Mouse (Mus musculus) embryonic facial prominence, embryonic 11.5 days (tissue): ENCODE measurements around the gene Gm42906. TPM values are rescaled to one million over a fixed set of nuclear protein-coding genes. Genes with fewer than 3 reads are reported as not detected.

Experiments used
- ATAC-seq: fragments of 200-750 bp; cut with Nextera tagmentation; replicated peaks from 2 replicates; pipeline ENCODE4 v1.8.0; 2017; ENCODE audit warnings: low read depth; ENCODE audit not compliant: insufficient number of reproducible peaks, low FRiP score, low TSS enrichment
- DNase-seq: peaks from one replicate; pipeline ENCODE4 v3.0.0-alpha.2; 2015; ENCODE audit warnings: low spot score
- H3K27ac ChIP-seq: fragments of 300-500 bp; sonication (generic); replicated peaks from 2 replicates; pipeline ENCODE4 v1.5.1; 2014; ENCODE audit warnings: mild to moderate bottlenecking, low read depth, low read length, control low read depth
- H3K27me3 ChIP-seq: fragments of 300-500 bp; sonication (generic); 2 replicates; pipeline ENCODE4 v1.6.1; 2014; ENCODE audit warnings: mild to moderate bottlenecking, low read length, moderate library complexity, mixed read lengths; ENCODE audit not compliant: control insufficient read depth, insufficient read depth
- H3K36me3 ChIP-seq: fragments of 300-500 bp; sonication (generic); replicated peaks from 2 replicates; pipeline ENCODE4 v1.6.1; 2014; ENCODE audit warnings: low read depth, mild to moderate bottlenecking, low read length, moderate library complexity, mixed read lengths; ENCODE audit not compliant: control insufficient read depth, insufficient read depth
- H3K4me1 ChIP-seq: fragments of 300-500 bp; sonication (generic); 2 replicates; pipeline ENCODE4 v1.6.1; 2014; ENCODE audit warnings: low read length, mixed read lengths; ENCODE audit not compliant: control insufficient read depth, insufficient read depth
- H3K4me2 ChIP-seq: fragments of 300-500 bp; sonication (generic); 2 replicates; pipeline ENCODE4 v1.6.1; 2014; ENCODE audit warnings: low read depth, mild to moderate bottlenecking, control low read depth, low read length, moderate library complexity
- H3K4me3 ChIP-seq: fragments of 300-500 bp; sonication (generic); 2 replicates; pipeline ENCODE4 v1.5.1; 2014; ENCODE audit warnings: low read depth, low read length, control low read depth
- H3K9ac ChIP-seq: fragments of 300-500 bp; sonication (generic); replicated peaks from 2 replicates; pipeline ENCODE4 v1.6.1; 2014; ENCODE audit warnings: mild to moderate bottlenecking, control low read depth, low read length
- H3K9me3 ChIP-seq: fragments of 300-500 bp; sonication (generic); replicated peaks from 2 replicates; pipeline ENCODE4 v1.6.1; 2016; ENCODE audit warnings: mild to moderate bottlenecking, low read length, inconsistent platforms, mixed read lengths; ENCODE audit not compliant: control insufficient read depth
- WGBS: fragments of 180-500 bp; shearing (Covaris S2); extraction: QIAGEN DNeasy Blood & Tissue Kit; methylation state at CpG from one replicate; pipeline ENCODE4 v1.1.7; 2014; 5-methylcytosine and 5-hydroxymethylcytosine counted together
- polyA plus RNA-seq: library from polyadenylated mRNA; unstranded; fragments of >200 nt; fragmentation: Nextera tagmentation; extraction: Ambion mirVana; gene quantifications from 2 replicates; pipeline ENCODE4 v1.2.1, GENCODE M21; 2014

Gene Gm42906
- polyA plus RNA-seq, 1 experiment from 2014 or later = not detected

DNA sequence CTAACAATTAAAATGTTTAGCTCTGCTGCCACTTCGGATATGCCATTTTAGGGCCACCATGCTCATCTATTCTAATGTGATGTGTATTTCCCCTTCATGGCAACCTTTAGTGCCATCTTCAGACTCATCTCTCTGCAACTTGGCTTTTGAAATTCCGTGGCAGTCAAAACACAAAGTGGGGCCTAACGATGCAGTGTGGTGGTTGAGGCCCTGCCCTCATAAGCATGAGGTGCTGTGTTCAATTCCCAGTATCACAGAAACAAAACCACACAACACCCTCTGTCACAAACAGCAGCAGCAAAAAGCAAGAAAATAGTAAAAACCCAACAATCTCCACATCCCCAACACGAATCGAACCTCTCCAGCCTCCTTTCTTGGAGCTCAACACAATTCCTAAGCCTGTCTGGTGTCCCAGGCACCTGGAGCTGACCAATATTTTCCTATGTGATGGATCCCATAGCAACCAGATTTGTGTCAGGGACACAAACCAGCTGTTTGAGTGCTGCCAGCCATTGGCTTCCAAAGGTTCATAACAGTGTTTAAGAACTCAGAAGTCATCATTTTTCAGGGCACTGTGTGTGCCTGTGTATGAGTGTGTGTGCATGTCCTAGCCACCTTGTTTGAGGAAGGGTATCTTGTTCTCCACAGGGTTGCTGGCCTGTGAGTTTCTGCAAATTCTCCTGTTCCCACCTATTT lies 311.6 kb downstream of the Gm42906 start:
- ATAC-seq (no peak), DNase-seq (no peak)
- Histone ChIP-seq H3K4me1 (no peaks in the 10 kb centered on the region), H3K4me2 (no peak overlapping the region), H3K27me3 (no peaks in the 10 kb centered on the region), H3K9me3 (no peaks in the 10 kb centered on the region), H3K9ac (no peak overlapping the region), H3K4me3 (no peak overlapping the region), H3K36me3 (no peaks in the 10 kb centered on the region), H3K27ac (no peak overlapping the region)
- WGBS = 93% methylated on average over 5 of the region's 5 CpGs

DNA sequence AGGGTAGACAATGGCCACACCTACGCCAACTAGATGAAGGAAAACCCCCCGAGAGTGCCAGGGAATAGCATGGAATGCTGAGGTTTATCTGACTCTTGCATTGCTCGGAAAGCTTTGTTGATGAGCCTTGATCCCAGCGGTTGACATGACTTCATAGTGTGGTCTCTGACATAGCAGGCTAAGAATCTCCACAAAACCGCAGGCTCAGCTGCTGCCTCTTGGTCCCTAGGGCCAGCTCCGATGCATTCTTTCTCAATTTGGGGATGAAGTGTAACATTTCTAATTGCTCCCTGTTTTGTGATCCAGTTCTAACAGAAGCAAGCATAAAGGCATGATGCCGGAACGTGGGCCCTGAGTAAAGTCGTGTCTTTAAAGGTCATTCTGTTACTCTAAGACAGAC lies 315.2 kb downstream of the Gm42906 start:
- Histone ChIP-seq H3K9ac (no peak overlapping the region), H3K9me3 (no peaks in the 10 kb centered on the region), H3K36me3 (no peaks in the 10 kb centered on the region), H3K4me3 (no peak overlapping the region), H3K4me1 (no peaks in the 10 kb centered on the region; the same call in 1 of the 2 replicates), H3K27me3 (no peaks in the 10 kb centered on the region), H3K27ac (no peak overlapping the region), H3K4me2 (no peak overlapping the region)
- no peak for DNase-seq
- 85% methylated on average over 9 of the region's 9 CpGs for WGBS
- no peak for ATAC-seq

DNA sequence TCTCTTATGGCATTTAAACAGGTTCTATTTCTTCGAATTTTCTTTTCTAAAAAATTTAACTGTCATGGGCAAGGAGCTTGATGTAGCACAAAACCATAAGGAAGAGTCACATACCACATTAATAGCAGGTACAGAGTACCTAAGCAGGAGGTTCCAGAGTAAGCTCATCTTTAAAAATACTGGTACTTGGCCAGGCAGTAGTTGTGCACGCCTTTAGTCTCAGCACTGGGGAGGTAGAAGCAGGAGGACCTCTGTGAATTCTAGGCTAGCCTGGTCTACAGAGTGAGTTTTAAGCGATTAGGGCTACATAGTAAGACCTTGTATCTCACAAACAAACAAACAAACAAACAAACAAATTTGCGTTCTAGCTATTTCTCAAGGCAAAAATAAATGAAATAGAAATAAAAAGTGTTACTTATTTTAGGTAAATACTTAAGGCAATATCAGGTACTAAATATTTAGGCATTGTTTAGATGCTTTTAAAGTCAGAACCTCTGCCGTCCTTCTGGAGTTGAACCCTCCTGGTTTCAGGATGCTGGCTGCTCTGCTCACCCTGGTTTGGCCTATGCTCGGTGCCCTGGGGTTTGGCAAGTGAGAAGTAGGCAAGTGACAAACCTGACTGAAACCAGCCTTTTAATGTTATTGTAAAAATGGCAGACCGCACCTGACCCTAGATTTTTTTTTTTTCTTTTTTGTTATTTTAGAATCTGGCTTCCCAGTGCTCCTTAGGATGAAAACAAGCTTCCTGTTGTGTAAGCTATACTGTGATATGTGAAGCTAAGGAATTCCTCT lies 316.7 kb downstream of the Gm42906 start:
- ATAC-seq = no peak
- WGBS = 84% methylated on average over 7 of the region's 7 CpGs
- no peak overlapping the region for H3K4me3 ChIP-seq
- H3K9me3 ChIP-seq = no peaks in the 10 kb centered on the region
- no peak overlapping the region for H3K4me2 ChIP-seq
- no peaks in the 10 kb centered on the region; the same call in 1 of the 2 replicates for H3K4me1 ChIP-seq
- H3K9ac ChIP-seq = no peak overlapping the region
- no peak overlapping the region for H3K27ac ChIP-seq
- no peak for DNase-seq
- H3K27me3 ChIP-seq = no peaks in the 10 kb centered on the region
- no peaks in the 10 kb centered on the region for H3K36me3 ChIP-seq

- H3K9me3 ChIP-seq = no peaks in the 10 kb centered on the region
- H3K4me3 ChIP-seq = no peak overlapping the region
- no peak for ATAC-seq
- WGBS = 35% methylated on average over 6 of the region's 6 CpGs
- H3K27ac ChIP-seq = no peak overlapping the region
- no peak for DNase-seq
- H3K4me1 ChIP-seq = no peaks in the 10 kb centered on the region; the same call in 1 of the 2 replicates
- no peaks in the 10 kb centered on the region for H3K27me3 ChIP-seq
- no peak overlapping the region for H3K9ac ChIP-seq
- H3K4me2 ChIP-seq = no peak overlapping the region
- no peaks in the 10 kb centered on the region for H3K36me3 ChIP-seq
Observed at GRCm38 (mm10) chr5:151110461-151110908, 317.5 kb downstream of the Gm42906 start.

- H3K4me1 ChIP-seq = no peaks in the 10 kb centered on the region; the same call in 1 of the 2 replicates
- no peak overlapping the region for H3K27ac ChIP-seq
- no peak overlapping the region for H3K4me3 ChIP-seq
- 69% methylated on average over 2 of the region's 2 CpGs for WGBS
- H3K27me3 ChIP-seq = no peaks in the 10 kb centered on the region
- no peak overlapping the region for H3K9ac ChIP-seq
- DNase-seq (no peak), ATAC-seq (no peak)
- no peaks in the 10 kb centered on the region for H3K36me3 ChIP-seq
- no peak overlapping the region for H3K4me2 ChIP-seq
- H3K9me3 ChIP-seq = no peaks in the 10 kb centered on the region
Observed at GRCm38 (mm10) chr5:151109822-151110221, 318.1 kb downstream of the Gm42906 start.

DNA sequence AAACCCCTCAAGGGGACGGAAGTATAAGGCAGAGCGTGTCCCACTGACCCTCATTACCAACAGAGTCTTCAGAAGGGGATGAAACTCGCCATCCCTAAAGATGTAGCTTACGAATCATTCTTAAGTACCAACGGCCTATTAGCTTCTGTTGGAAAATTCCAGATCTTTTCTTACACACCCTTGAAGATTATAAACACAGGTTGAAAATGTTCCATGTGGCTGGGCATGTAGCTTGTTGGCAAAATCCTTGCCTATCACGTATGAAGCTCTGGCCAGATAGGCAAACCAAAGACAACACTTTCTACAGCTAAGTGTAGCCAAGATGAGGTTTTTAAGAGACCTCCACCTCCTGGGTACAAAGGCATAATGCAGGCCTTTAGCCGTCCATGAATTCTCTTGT lies 319.0 kb downstream of the Gm42906 start:
- no peak for ATAC-seq
- Histone ChIP-seq H3K9me3 (no peaks in the 10 kb centered on the region), H3K36me3 (no peaks in the 10 kb centered on the region), H3K27me3 (no peaks in the 10 kb centered on the region), H3K9ac (no peak overlapping the region), H3K4me3 (no peak overlapping the region), H3K4me1 (no peaks in the 10 kb centered on the region; the same call in 1 of the 2 replicates), H3K27ac (no peak overlapping the region), H3K4me2 (no peak overlapping the region)
- DNase-seq = no peak
- 80% methylated on average over 7 of the region's 7 CpGs for WGBS

GRCm38 (mm10) chr5:151108291-151108897 lies 319.6 kb downstream of the Gm42906 start:
- H3K9me3 ChIP-seq = no peaks in the 10 kb centered on the region
- no peaks in the 10 kb centered on the region; the same call in 1 of the 2 replicates for H3K4me1 ChIP-seq
- no peaks in the 10 kb centered on the region for H3K27me3 ChIP-seq
- no peaks in the 10 kb centered on the region for H3K36me3 ChIP-seq
- no peak overlapping the region for H3K4me2 ChIP-seq
- ATAC-seq = no peak
- DNase-seq = no peak
- 63% methylated on average over 19 of the region's 19 CpGs for WGBS
- no peak overlapping the region for H3K9ac ChIP-seq
- H3K27ac ChIP-seq = no peak overlapping the region
- no peak overlapping the region for H3K4me3 ChIP-seq

GRCm38 (mm10) chr5:151106841-151107240 lies 321.1 kb downstream of the Gm42906 start:
- no peak overlapping the region for H3K9ac ChIP-seq
- H3K4me2 ChIP-seq = no peak overlapping the region
- no peaks in the 10 kb centered on the region for H3K27me3 ChIP-seq
- WGBS = 93% methylated on average over 3 of the region's 3 CpGs
- no peak overlapping the region for H3K4me3 ChIP-seq
- no peaks in the 10 kb centered on the region; the same call in 1 of the 2 replicates for H3K4me1 ChIP-seq
- H3K9me3 ChIP-seq = no peaks in the 10 kb centered on the region
- no peaks in the 10 kb centered on the region for H3K36me3 ChIP-seq
- no peak for DNase-seq
- no peak overlapping the region for H3K27ac ChIP-seq
- no peak for ATAC-seq
